8 mouse cellular contexts compared by ENCODE assay signal in genomic region chr2:30544782-30545435, GRCm38 (mm10). TPM values are rescaled to one million over a fixed set of nuclear protein-coding genes. Genes with fewer than 3 reads are reported as not detected.
DNase-seq lines count a peak whose midpoint lies in the region; ATAC-seq lines count a peak whose summit lies in the region.

No protein-coding gene starts in this region.

- intact Hi-C loops in gastrocnemius, postnatal 36 days (cut with DNase I), result no loop called here
- intact Hi-C loops in left cerebral cortex, postnatal 10 days (cut with DNase I), result loop anchor here (5.0 kb wide), 1 partner anchor 73 kb away; the partner anchor contains the start of gene Ier5l

- peak overlapping the region; percentile 60 for H3K4me2 ChIP-seq in intestine, embryonic 14.5 days (ENCODE audit: low read length)

- no peaks in the 10 kb centered on the region for H3K27me3 ChIP-seq in intestine, embryonic 14.5 days (replicated peaks; ENCODE audit: control insufficient read depth, insufficient read depth, low read length)

- no peaks in the 10 kb centered on the region for H3K9me3 ChIP-seq in intestine, embryonic 14.5 days (ENCODE audit: control insufficient read depth, low read length)

- no peak overlapping the region for H3K27ac ChIP-seq in intestine, embryonic 14.5 days (ENCODE audit: low read depth)

- peaks cover 31% of the 10 kb centered on the region for H3K4me1 ChIP-seq in intestine, embryonic 14.5 days (replicated peaks; ENCODE audit: control insufficient read depth, insufficient read depth, low read length)

- 0 out of 2 replicates have a peak overlapping the region, but pooled peaks have one; percentile 22 for H3K9ac ChIP-seq in intestine, embryonic 14.5 days (ENCODE audit: low read length)

- ATAC-seq in intestine, embryonic 14.5 days (replicated peaks; ENCODE audit: low FRiP score, low TSS enrichment, low read depth), result peak; percentile 89
- peak; percentile 99 for ATAC-seq in megakaryocyte progenitor cell, adult 5-6 weeks (replicated peaks; ENCODE audit: poor library complexity)

- WGBS in intestine, embryonic 14.5 days, result 2% methylated on average over 35 of the region's 35 CpGs

- H3K4me3 ChIP-seq in intestine, embryonic 14.5 days (ENCODE audit: low read depth, low read length), result peak overlapping the region; percentile 23

- peak; percentile 91 for DNase-seq in adrenal gland, postnatal 10 days
- peak; percentile 93 for DNase-seq in embryo, embryonic 11.5 days (ENCODE audit: low read depth, low spot score)
- DNase-seq in gastrocnemius, postnatal 36 days, result peak; percentile 81 to 84
- peak; percentile 95 for DNase-seq in intestine, embryonic 14.5 days (ENCODE audit: low spot score)
- DNase-seq in left cerebral cortex, postnatal 10 days (ENCODE audit: extremely low spot score in 1 of 2, low spot score in 2 of 2), result peak; percentile 93 to 95
- DNase-seq in right cerebral cortex, adult 2 months (ENCODE audit: low spot score in 2 of 2), result peak; percentile 92 to 93
- DNase-seq in urinary bladder, adult 2 months (ENCODE audit: low spot score), result peak; percentile 63

- H3K36me3 ChIP-seq in intestine, embryonic 14.5 days (ENCODE audit: control insufficient read depth, insufficient read depth, low read length), result no peaks in the 10 kb centered on the region

RNA-seq across cellular contexts. Expression of gene Cstad, which starts 49.9 kb away (rescaled TPM):
- 1 to 10 TPM; 1.7 to 3.7 TPM for total RNA-seq in adrenal gland, postnatal 10 days (2021)
- total RNA-seq in gastrocnemius, postnatal 36 days (2021), result 1 to 10 TPM; 2.5 to 3.4 TPM
- 0.99 and 1.1 TPM in 2 replicates for polyA plus RNA-seq in intestine, embryonic 14.5 days (2014; fragmentation: Nextera tagmentation; extraction: Ambion mirVana)
- total RNA-seq in left cerebral cortex, postnatal 10 days (2021), result 1 to 10 TPM; 3.1 to 4.8 TPM
- 1.3 TPM in 1 of 2 replicates, not detected in the other for total RNA-seq in megakaryocyte progenitor cell, adult 5-6 weeks (2015)
- total RNA-seq in megakaryocyte progenitor cell, adult 5-6 weeks (2017), result not detected in 2 replicates
- polyA plus RNA-seq in urinary bladder, adult 2 months (2012; rRNA removed), result 5.8 and 6.3 TPM in 2 replicates
